Mouse (Mus musculus): ENCODE measurements at regions not wholly inside any gene's neighbourhood (a gene's known extent, or its start where the extent isn't known, plus 50 kb on each side); places are given as distances from the start of the nearest gene placed in this dataset.

- TF ChIP-seq CTCF (IDR thresholded peaks at IDR 0.05; ENCODE audit: control insufficient read depth, insufficient read depth, insufficient read length) (no peak), CEBPB (IDR thresholded peaks at IDR 0.05; ENCODE audit: low read depth) (no peak), MAX (IDR thresholded peaks at IDR 0.05) (no peak)
Measured at GRCm38 (mm10) chr8:34287801-34288200, 176.3 kb upstream of the Gm10131 start.

All from C2C12 (cell line).